Mouse (Mus musculus) liver, adult 2 months (tissue): ENCODE data around the gene Gorasp1. TPM values are rescaled to one million over a fixed set of nuclear protein-coding genes. Genes with fewer than 3 reads are reported as not detected.

ENCODE experiments used
- DNase-seq: peaks from one replicate; pipeline ENCODE4 v3.0.0-alpha.2; 2011; ENCODE audit warnings: low read depth, low spot score; ENCODE audit errors: extremely low read depth
- H3K27ac ChIP-seq: fragments of 200-500 bp; replicated peaks from 2 replicates; pipeline ENCODE4 v1.5.1; 2012; ENCODE audit warnings: low read depth, mild to moderate bottlenecking, control low read depth, inconsistent platforms, low read length; ENCODE audit not compliant: insufficient read depth
- H3K27me3 ChIP-seq: fragments of 200-500 bp; 2 replicates; pipeline ENCODE4 v1.6.1; 2012; ENCODE audit warnings: mild to moderate bottlenecking, moderate library complexity, low read length, inconsistent platforms; ENCODE audit not compliant: control insufficient read depth, insufficient read depth
- H3K36me3 ChIP-seq: fragments of 200-500 bp; 2 replicates; pipeline ENCODE4 v1.6.1; 2012; ENCODE audit warnings: low read length, inconsistent platforms; ENCODE audit not compliant: control insufficient read depth, insufficient read depth
- H3K4me1 ChIP-seq: fragments of 200-500 bp; 2 replicates; pipeline ENCODE4 v1.6.1; 2011; ENCODE audit warnings: low read length; ENCODE audit not compliant: control insufficient read depth, insufficient read depth
- H3K4me3 ChIP-seq: fragments of 200-500 bp; 2 replicates; pipeline ENCODE4 v1.5.1; 2011; ENCODE audit warnings: low read depth, mild to moderate bottlenecking, control low read depth, low read length, moderate library complexity; ENCODE audit not compliant: insufficient read depth
- H3K79me2 ChIP-seq: fragments of 200-500 bp; 2 replicates; pipeline ENCODE4 v1.6.1; 2012; ENCODE audit warnings: inconsistent platforms, mild to moderate bottlenecking, low read length, moderate library complexity; ENCODE audit not compliant: control insufficient read depth, insufficient read depth
- H3K9ac ChIP-seq: fragments of 200-500 bp; 2 replicates; pipeline ENCODE4 v1.6.1; 2012; ENCODE audit warnings: low read depth, mild to moderate bottlenecking, control low read depth, inconsistent platforms, low read length
- CTCF ChIP-seq: fragments of 200-500 bp; IDR thresholded peaks from 2 replicates; pipeline ENCODE4 v1.5.1; 2011; ENCODE audit warnings: low read depth, low read length, control low read depth
- POLR2A ChIP-seq: fragments of 200-500 bp; IDR thresholded peaks from 2 replicates; pipeline ENCODE4 v1.6.1; 2011; ENCODE audit warnings: low read length, control low read depth; ENCODE audit not compliant: insufficient read depth; ENCODE audit errors: extremely low read depth
- WGBS: fragments of 180-500 bp; shearing (Covaris S2); methylation state at CpG from one replicate; pipeline ENCODE4 v1.1.7; 2018; 5-methylcytosine and 5-hydroxymethylcytosine counted together
- polyA plus RNA-seq: library from polyadenylated mRNA; depleted of rRNA; stranded (reverse); fragments of >200 nt; gene quantifications from 2 replicates; pipeline ENCODE4 v1.2.3, GENCODE M21; 2012
- total RNA-seq: library from RNA; depleted of rRNA; stranded (reverse); fragments of >200 nt; gene quantifications from 2 replicates; pipeline ENCODE4 v1.2.3, GENCODE M21; 2014

Gorasp1 gene
- total and polyA plus RNA-seq, 2 experiments, result 10.9 to 18.1 TPM

GRCm38 (mm10) chr9:119932358-119932757, 5.0 kb downstream of the Gorasp1 start:
- no peaks in the 10 kb centered on the region for H3K27me3 ChIP-seq
- H3K36me3 ChIP-seq, result peaks cover 5% of the 10 kb centered on the region; the same call in 1 of the 2 replicates
- H3K79me2 ChIP-seq, result peaks cover 10% of the 10 kb centered on the region; the same call in 1 of the 2 replicates
- peak; percentile 99 for DNase-seq
- WGBS, result 24% methylated on average over 12 of the region's 12 CpGs
- H3K4me3 ChIP-seq, result no peak overlapping the region
- H3K9ac ChIP-seq, result peak overlapping the region; percentile 26
- no peak for TF ChIP-seq POLR2A
- peak overlapping the region; percentile 88 for H3K27ac ChIP-seq
- H3K4me1 ChIP-seq, result peaks cover 25% of the 10 kb centered on the region

DNA sequence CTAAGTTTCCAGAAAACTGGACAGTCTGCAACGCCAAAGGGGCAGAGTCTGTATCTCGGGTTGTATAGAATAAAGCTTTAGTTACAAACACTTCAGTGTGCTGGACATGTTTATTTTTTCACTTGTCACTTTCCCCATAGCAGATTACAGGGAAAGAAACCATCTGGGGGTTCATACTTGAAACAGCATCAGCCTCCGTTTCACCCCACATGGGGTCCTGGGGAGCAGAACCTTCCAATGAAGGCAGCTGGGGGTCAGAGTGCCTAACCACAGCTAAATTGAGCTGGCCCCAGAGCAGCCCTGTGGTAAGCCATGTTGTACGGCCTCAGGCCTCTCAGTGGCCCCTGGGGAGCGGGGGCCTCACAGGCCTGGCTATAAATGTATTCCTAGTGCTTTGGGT, 10.9 kb downstream of the Gorasp1 start:
- no peaks in the 10 kb centered on the region for H3K27me3 ChIP-seq
- peaks cover under 1% of the 10 kb centered on the region for H3K4me1 ChIP-seq
- H3K27ac ChIP-seq, result no peak overlapping the region
- WGBS, result 88% methylated on average over 5 of the region's 5 CpGs
- H3K79me2 ChIP-seq, result no peaks in the 10 kb centered on the region; the same call in 1 of the 2 replicates
- TF ChIP-seq CTCF, result no peak
- no peak for TF ChIP-seq POLR2A
- DNase-seq, result no peak
- H3K9ac ChIP-seq, result no peak overlapping the region
- no peak overlapping the region for H3K4me3 ChIP-seq
- H3K36me3 ChIP-seq, result peaks cover 37% of the 10 kb centered on the region

DNA sequence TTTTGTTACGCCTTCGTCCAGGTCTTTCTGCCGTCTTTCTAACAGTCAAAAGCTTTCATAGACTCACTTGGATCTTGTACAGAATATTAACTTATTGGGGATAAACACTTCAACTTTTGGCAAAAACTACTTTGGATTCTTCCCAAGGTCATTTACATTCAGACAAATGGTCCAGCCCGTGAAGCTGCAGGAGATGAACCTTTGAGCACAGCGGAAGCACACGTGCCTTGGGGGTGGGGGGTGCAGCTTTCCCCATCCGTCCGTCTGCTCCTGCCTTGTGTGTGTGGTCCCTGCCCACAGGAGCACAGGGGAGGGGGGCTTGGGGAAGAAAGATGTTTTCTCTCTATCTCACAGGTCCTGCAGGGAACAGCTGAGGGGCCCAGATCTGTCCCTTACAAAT, 11.6 kb downstream of the Gorasp1 start:
- DNase-seq, result peak; percentile 56
- TF ChIP-seq CTCF, result no peak
- TF ChIP-seq POLR2A, result no peak
- Histone ChIP-seq H3K27ac (no peak overlapping the region), H3K27me3 (no peaks in the 10 kb centered on the region), H3K4me1 (no peaks in the 10 kb centered on the region), H3K36me3 (peaks cover 45% of the 10 kb centered on the region), H3K79me2 (no peaks in the 10 kb centered on the region), H3K4me3 (no peak overlapping the region), H3K9ac (no peak overlapping the region)
- WGBS, result 55% methylated on average over 8 of the region's 8 CpGs

DNA sequence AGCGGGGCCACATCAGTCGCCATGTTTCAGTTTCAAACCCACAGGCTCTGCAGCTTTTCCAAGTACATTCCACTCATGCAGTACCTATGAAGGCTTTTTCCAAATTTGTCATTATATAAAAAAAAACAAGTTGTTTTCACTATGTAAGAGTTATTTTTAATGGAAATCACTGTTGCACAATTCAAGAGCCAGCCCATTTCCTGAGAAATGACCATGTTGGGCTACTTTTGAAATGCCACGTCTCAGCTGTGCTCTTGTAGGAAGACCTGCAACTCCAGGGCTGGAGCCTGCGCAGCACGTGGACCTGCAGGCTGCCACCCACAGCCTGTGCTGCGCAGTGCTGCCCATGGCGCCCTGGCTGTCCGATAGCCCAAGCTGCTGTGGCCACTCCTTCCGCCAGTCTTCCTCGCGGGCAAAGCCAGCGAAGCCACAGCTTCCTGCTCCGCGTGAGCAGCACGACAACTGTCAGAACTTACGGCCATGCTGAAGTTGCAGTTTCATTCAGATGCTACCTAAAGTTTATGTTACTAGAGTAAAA, 12.2 kb downstream of the Gorasp1 start:
- Histone ChIP-seq H3K27me3 (no peaks in the 10 kb centered on the region), H3K27ac (no peak overlapping the region), H3K79me2 (no peaks in the 10 kb centered on the region), H3K4me1 (no peaks in the 10 kb centered on the region), H3K9ac (no peak overlapping the region), H3K36me3 (peaks cover 46% of the 10 kb centered on the region), H3K4me3 (no peak overlapping the region)
- TF ChIP-seq CTCF, result no peak
- TF ChIP-seq POLR2A, result no peak
- DNase-seq, result peak; percentile 25
- 85% methylated on average over 16 of the region's 16 CpGs for WGBS

GRCm38 (mm10) chr9:119923462-119923861, 13.9 kb downstream of the Gorasp1 start:
- WGBS, result 94% methylated on average over 4 of the region's 4 CpGs

DNA sequence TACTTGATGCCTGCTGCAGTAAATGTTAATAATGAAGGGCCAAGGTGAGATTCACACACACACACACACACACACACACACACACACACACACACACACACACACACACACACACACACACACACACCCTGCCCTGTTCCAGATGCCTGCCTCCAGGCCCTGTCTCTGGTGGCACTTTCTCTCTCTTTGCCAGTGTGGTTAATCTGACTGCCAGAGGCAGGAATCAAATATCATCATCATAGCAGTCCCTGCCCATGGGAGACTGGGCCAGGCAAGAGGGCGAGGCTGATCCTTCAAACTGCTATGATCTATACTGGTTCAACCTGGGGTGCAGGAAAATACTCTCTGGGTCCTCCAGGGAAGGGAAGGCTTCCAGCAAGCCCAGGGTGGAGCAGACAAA, 17.5 kb downstream of the Gorasp1 start:
- H3K36me3 ChIP-seq, result peaks cover 51% of the 10 kb centered on the region
- TF ChIP-seq POLR2A, result no peak
- no peak for TF ChIP-seq CTCF
- no peak overlapping the region for H3K9ac ChIP-seq
- H3K4me3 ChIP-seq, result no peak overlapping the region
- H3K27me3 ChIP-seq, result no peaks in the 10 kb centered on the region
- H3K4me1 ChIP-seq, result no peaks in the 10 kb centered on the region
- H3K79me2 ChIP-seq, result no peaks in the 10 kb centered on the region
- DNase-seq, result no peak
- H3K27ac ChIP-seq, result no peak overlapping the region
- 92% methylated on average over 1 of the region's 1 CpGs for WGBS

More at GRCm38 (mm10) chr9:119923462-119923861, 13.9 kb downstream of the Gorasp1 start:
- Histone ChIP-seq H3K9ac (no peak overlapping the region), H3K4me1 (no peaks in the 10 kb centered on the region), H3K27me3 (no peaks in the 10 kb centered on the region), H3K4me3 (no peak overlapping the region), H3K27ac (no peak overlapping the region), H3K36me3 (peaks cover 48% of the 10 kb centered on the region), H3K79me2 (no peaks in the 10 kb centered on the region)
- DNase-seq, result no peak
- TF ChIP-seq CTCF (no peak), POLR2A (no peak)
